Mouse (Mus musculus) myocyte (in vitro differentiated cells): ENCODE measurements at regions not wholly inside any gene's neighbourhood (a gene's known extent, or its start where the extent isn't known, plus 50 kb on each side); places are given as distances from the start of the nearest gene placed in this dataset.

Experiments used
- E2F4 ChIP-seq: IDR thresholded peaks from one replicate; pipeline ENCODE4 v1.6.1; 2011; ENCODE audit warnings: mild to moderate bottlenecking, control low read depth, moderate library complexity; ENCODE audit not compliant: insufficient read depth
- POLR2A ChIP-seq: IDR thresholded peaks from one replicate; pipeline ENCODE4 v1.6.1; 2011; ENCODE audit warnings: low read depth, mild to moderate bottlenecking, control low read depth, moderate library complexity; ENCODE audit not compliant: insufficient read length
- POLR2AphosphoS2 ChIP-seq: IDR thresholded peaks from one replicate; pipeline ENCODE4 v1.6.1; 2011; ENCODE audit warnings: low read depth, control low read depth; ENCODE audit not compliant: insufficient read length
- SRF ChIP-seq: IDR thresholded peaks from one replicate; pipeline ENCODE4 v1.6.1; 2011; ENCODE audit warnings: low read depth; ENCODE audit not compliant: control insufficient read depth, insufficient read length
- USF1 ChIP-seq: IDR thresholded peaks from one replicate; pipeline ENCODE4 v1.6.1; 2011; ENCODE audit warnings: low read depth, mild to moderate bottlenecking, control low read depth, moderate library complexity

DNA sequence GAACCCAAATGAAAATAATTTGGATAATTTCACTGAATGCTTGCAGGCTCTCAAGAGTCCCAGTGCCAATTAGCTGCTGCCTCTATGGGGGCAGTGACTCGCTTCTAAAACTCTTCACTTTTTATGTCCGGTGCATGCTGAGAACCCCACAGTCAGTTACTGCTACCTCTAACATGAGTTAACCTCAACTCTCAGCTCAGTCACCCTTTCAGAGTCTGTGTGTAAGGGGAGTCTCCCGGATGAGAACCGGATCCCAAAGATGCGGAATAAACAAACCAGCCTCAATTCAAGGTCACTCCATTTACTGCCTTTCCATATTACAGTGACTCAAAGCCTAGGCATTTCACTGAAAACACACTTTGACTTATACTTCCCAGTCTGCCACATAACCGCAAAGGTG lies 357.9 kb downstream of the Phf3 start:
- TF ChIP-seq USF1 (no peak), E2F4 (no peak), POLR2A (no peak), SRF (no peak), POLR2AphosphoS2 (no peak)
